Mouse (Mus musculus) liver, embryonic 12.5 days (tissue): ENCODE measurements around the gene Usp12. TPM values are rescaled to one million over a fixed set of nuclear protein-coding genes. Genes with fewer than 3 reads are reported as not detected.

Source experiments
- ATAC-seq: fragments of 200-750 bp; cut with Nextera tagmentation; 2 replicates; pipeline ENCODE4 v1.8.0; 2017; ENCODE audit warnings: moderate number of reproducible peaks, mild to moderate bottlenecking, moderate library complexity
- H3K27ac ChIP-seq: fragments of 300-500 bp; sonication (generic); 2 replicates; pipeline ENCODE4 v1.5.1; 2016; ENCODE audit warnings: mild to moderate bottlenecking
- H3K27me3 ChIP-seq: fragments of 300-500 bp; sonication (generic); replicated peaks from 2 replicates; pipeline ENCODE4 v1.6.1; 2016; ENCODE audit warnings: mild to moderate bottlenecking, moderate library complexity
- H3K36me3 ChIP-seq: fragments of 300-500 bp; sonication (generic); 2 replicates; pipeline ENCODE4 v1.6.1; 2016; ENCODE audit warnings: mild to moderate bottlenecking, moderate library complexity
- H3K4me1 ChIP-seq: fragments of 300-500 bp; sonication (generic); 2 replicates; pipeline ENCODE4 v1.6.1; 2016
- H3K4me2 ChIP-seq: fragments of 300-500 bp; sonication (generic); 2 replicates; pipeline ENCODE4 v1.6.1; 2016; ENCODE audit warnings: mild to moderate bottlenecking, moderate library complexity
- H3K4me3 ChIP-seq: fragments of 300-500 bp; sonication (generic); 2 replicates; pipeline ENCODE4 v1.5.1; 2016; ENCODE audit warnings: mild to moderate bottlenecking, moderate library complexity
- H3K9ac ChIP-seq: fragments of 300-500 bp; sonication (generic); 2 replicates; pipeline ENCODE4 v1.6.1; 2016; ENCODE audit warnings: mild to moderate bottlenecking, moderate library complexity
- H3K9me3 ChIP-seq: fragments of 300-500 bp; sonication (generic); replicated peaks from 2 replicates; pipeline ENCODE4 v1.6.1; 2016; ENCODE audit warnings: mild to moderate bottlenecking, moderate library complexity
- WGBS: fragments of 180-500 bp; shearing (Covaris S2); methylation state at CpG from one replicate; pipeline ENCODE4 v1.1.7; 2016; ENCODE audit not compliant: insufficient replicate concordance; 5-methylcytosine and 5-hydroxymethylcytosine counted together
- polyA plus RNA-seq: library from polyadenylated mRNA; unstranded; fragments of >200 nt; fragmentation: Nextera tagmentation; extraction: Ambion mirVana; gene quantifications from 2 replicates; pipeline ENCODE4 v1.2.1, GENCODE M21; 2016

Gene Usp12
- polyA plus RNA-seq, 1 experiment from 2014 or later = 13.9 TPM

GRCm38 (mm10) chr5:146794084-146794852 is 538 bp downstream of the Usp12 start:
- H3K4me2 ChIP-seq = peak overlapping the region; percentile 96
- H3K9me3 ChIP-seq = no peaks in the 10 kb centered on the region
- peak overlapping the region; percentile 93 for H3K27ac ChIP-seq
- under 1% methylated on average over 81 of the region's 83 CpGs for WGBS
- peak; percentile 56 for ATAC-seq
- H3K4me3 ChIP-seq = peak overlapping the region; percentile 90
- H3K4me1 ChIP-seq = peaks cover 79% of the 10 kb centered on the region
- no peaks in the 10 kb centered on the region; the same call in 1 of the 2 replicates for H3K27me3 ChIP-seq
- H3K9ac ChIP-seq = peak overlapping the region; percentile 95
- H3K36me3 ChIP-seq = no peaks in the 10 kb centered on the region

DNA sequence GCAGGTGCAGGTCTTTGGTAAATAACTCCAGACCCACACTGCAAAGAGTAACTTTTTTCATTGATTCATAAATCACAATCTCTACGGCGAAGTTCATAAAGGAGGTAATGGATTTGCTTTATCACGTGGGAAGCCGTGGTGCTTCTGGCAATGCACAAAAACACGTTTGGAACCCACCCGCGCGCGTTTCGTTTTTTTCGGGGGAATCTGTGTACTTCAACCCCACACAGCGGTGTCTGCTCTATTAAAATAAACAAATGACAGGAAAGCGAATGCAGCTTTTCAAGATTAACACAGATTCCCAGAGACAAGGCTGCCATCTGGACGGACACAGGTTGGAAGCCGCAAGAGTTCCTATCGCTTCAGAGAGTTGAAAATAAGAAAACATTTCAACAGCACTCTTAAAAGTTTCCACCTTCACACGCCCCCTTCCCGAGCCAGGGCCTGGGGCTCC is 1.1 kb downstream of the Usp12 start:
- peaks cover 81% of the 10 kb centered on the region for H3K4me1 ChIP-seq
- peak overlapping the region; percentile 93 for H3K27ac ChIP-seq
- peak overlapping the region; percentile 95 for H3K9ac ChIP-seq
- H3K9me3 ChIP-seq = no peaks in the 10 kb centered on the region
- H3K4me2 ChIP-seq = peak overlapping the region; percentile 96
- no peaks in the 10 kb centered on the region; the same call in 1 of the 2 replicates for H3K27me3 ChIP-seq
- H3K4me3 ChIP-seq = peak overlapping the region; percentile 90
- WGBS = 6% methylated on average over 18 of the region's 18 CpGs
- no peaks in the 10 kb centered on the region for H3K36me3 ChIP-seq
- ATAC-seq = no peak

DNA sequence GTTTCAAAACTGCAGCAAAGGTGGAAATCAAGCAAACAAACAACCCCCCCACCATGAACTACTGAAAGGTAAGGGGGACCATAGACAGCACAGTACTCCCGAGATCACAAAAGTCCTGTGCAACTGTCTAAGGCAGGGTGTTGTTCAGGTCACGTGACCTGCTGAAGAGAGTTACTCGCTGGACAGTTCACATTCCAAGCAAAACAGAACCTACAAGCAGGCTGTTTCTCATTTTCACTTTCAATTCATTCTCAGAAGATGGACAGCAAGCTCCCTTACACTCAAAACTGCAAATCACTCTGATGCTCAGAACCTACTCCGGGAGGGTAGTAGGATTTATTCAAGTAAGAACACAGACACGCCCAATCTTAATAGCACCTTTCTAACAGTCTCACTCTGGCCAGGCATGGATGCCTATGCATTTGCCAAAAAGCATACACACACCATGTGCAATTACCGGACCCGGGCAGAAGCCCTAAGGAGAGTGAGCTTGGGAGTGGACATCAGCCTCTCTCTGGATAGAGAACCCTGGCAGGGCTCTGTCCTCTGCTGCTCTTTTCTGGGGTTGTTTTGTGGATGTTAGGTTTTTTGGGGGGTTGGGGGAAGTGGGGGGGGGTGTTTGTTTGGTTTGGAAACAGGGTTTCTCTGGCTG is 2.5 kb downstream of the Usp12 start:
- H3K4me1 ChIP-seq = peaks cover 79% of the 10 kb centered on the region
- no peak overlapping the region for H3K4me3 ChIP-seq
- no peaks in the 10 kb centered on the region for H3K9me3 ChIP-seq
- ATAC-seq = no peak
- H3K27me3 ChIP-seq = no peaks in the 10 kb centered on the region
- WGBS = 69% methylated on average over 7 of the region's 7 CpGs
- H3K9ac ChIP-seq = no peak overlapping the region
- peak overlapping the region; percentile 96 for H3K4me2 ChIP-seq
- H3K27ac ChIP-seq = no peak overlapping the region
- H3K36me3 ChIP-seq = no peaks in the 10 kb centered on the region

- WGBS = 86% methylated on average over 8 of the region's 8 CpGs
- Histone ChIP-seq H3K9ac (no peak overlapping the region), H3K9me3 (no peaks in the 10 kb centered on the region), H3K27me3 (no peaks in the 10 kb centered on the region), H3K4me1 (peaks cover 81% of the 10 kb centered on the region), H3K27ac (no peak overlapping the region), H3K4me3 (no peak overlapping the region), H3K4me2 (no peak overlapping the region), H3K36me3 (no peaks in the 10 kb centered on the region)
- no peak for ATAC-seq
These were observed 3.9 kb downstream of the Usp12 start for GRCm38 (mm10) chr5:146790944-146791343.

DNA sequence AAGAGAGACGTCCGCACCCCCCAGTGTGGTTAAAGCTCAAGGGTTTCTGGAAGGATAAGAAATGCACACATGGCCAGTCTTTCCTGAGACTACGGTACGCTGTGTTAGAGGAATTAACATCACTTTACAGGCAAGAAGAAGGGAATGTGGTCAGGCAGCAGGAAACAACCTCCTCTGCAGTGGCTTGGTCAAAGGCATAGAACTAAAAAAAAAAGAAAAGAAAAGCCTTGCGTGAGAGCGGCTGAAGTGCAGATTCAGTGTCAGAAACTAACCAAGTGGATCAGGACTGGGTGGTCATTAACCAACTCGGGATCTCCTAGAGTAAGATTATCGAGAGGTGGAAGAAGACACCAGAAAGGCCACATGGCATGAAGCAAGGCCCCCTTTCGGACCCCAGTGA is 5.4 kb downstream of the Usp12 start:
- ATAC-seq = no peak
- no peaks in the 10 kb centered on the region for H3K9me3 ChIP-seq
- peaks cover 85% of the 10 kb centered on the region for H3K4me1 ChIP-seq
- H3K4me2 ChIP-seq = no peak overlapping the region
- WGBS = 54% methylated on average over 9 of the region's 9 CpGs
- H3K9ac ChIP-seq = no peak overlapping the region
- H3K27ac ChIP-seq = no peak overlapping the region
- H3K4me3 ChIP-seq = no peak overlapping the region
- H3K36me3 ChIP-seq = no peaks in the 10 kb centered on the region
- no peaks in the 10 kb centered on the region for H3K27me3 ChIP-seq

DNA sequence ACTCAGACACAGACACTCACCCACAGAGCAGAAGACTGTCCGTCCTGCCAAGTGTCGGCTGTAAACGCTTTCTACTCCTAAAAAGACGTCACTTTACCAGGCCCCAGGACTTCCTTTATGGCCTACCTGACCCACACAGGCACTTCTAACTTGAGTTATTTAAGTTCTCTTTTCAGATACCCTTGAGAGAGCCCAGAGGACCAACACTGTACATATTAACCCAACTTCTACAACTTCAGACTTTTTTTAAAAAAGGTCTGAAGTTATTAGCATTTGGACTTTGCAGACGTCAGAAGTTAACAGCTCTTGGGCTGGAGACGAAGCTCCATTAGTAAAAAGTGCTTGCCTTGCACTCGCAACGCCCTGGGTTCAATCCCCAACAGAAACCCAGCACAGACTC is 8.7 kb downstream of the Usp12 start:
- WGBS = 65% methylated on average over 8 of the region's 8 CpGs

DNA sequence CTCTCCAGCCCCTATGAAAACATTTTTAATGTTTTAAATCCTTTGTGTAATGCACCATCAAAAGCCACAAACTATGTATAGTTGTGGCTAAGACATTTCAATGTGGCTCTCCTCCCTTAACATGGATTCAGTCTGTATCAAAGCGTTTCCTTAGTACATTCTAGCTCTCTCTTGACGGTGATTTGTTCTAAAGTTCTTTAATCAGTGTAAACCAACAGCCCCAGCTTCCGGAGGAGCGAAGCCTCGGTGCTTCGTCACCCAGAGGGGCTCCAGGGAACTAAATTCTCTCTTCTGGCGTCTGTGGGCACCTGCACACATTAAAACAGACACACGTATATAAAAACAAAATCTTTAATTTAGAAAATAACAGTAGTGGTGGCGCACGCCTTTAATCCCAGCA is 10.9 kb downstream of the Usp12 start:
- WGBS = 82% methylated on average over 10 of the region's 10 CpGs

More for the DNA sequence above, 8.7 kb downstream of the Usp12 start:
- Histone ChIP-seq H3K27ac (no peak overlapping the region), H3K4me1 (peaks cover 81% of the 10 kb centered on the region), H3K36me3 (peaks cover 11% of the 10 kb centered on the region; the same call in 1 of the 2 replicates), H3K4me2 (no peak overlapping the region), H3K4me3 (no peak overlapping the region), H3K9ac (no peak overlapping the region), H3K9me3 (no peaks in the 10 kb centered on the region), H3K27me3 (no peaks in the 10 kb centered on the region)
- ATAC-seq = no peak

GRCm38 (mm10) chr5:146783300-146783699 is 11.5 kb downstream of the Usp12 start:
- peaks cover 79% of the 10 kb centered on the region for H3K4me1 ChIP-seq
- 84% methylated on average over 10 of the region's 10 CpGs for WGBS
- no peak for ATAC-seq

More for the DNA sequence above, 10.9 kb downstream of the Usp12 start:
- Histone ChIP-seq H3K4me2 (no peak overlapping the region), H3K36me3 (peaks cover 11% of the 10 kb centered on the region; the same call in 1 of the 2 replicates), H3K9me3 (no peaks in the 10 kb centered on the region), H3K4me1 (peaks cover 81% of the 10 kb centered on the region), H3K9ac (no peak overlapping the region), H3K4me3 (no peak overlapping the region), H3K27ac (no peak overlapping the region), H3K27me3 (no peaks in the 10 kb centered on the region)
- no peak for ATAC-seq

GRCm38 (mm10) chr5:146781663-146782062 is 13.1 kb downstream of the Usp12 start:
- no peak overlapping the region for H3K27ac ChIP-seq
- WGBS = 49% methylated on average over 9 of the region's 9 CpGs
- no peak overlapping the region for H3K4me3 ChIP-seq
- peaks cover 14% of the 10 kb centered on the region for H3K36me3 ChIP-seq
- ATAC-seq = no peak
- H3K27me3 ChIP-seq = no peaks in the 10 kb centered on the region
- no peak overlapping the region for H3K9ac ChIP-seq
- peaks cover 84% of the 10 kb centered on the region for H3K4me1 ChIP-seq
- H3K4me2 ChIP-seq = no peak overlapping the region
- no peaks in the 10 kb centered on the region for H3K9me3 ChIP-seq

More at GRCm38 (mm10) chr5:146783300-146783699, 11.5 kb downstream of the Usp12 start:
- Histone ChIP-seq H3K4me2 (no peak overlapping the region), H3K9me3 (no peaks in the 10 kb centered on the region), H3K27me3 (no peaks in the 10 kb centered on the region), H3K4me3 (no peak overlapping the region), H3K27ac (no peak overlapping the region), H3K9ac (no peak overlapping the region), H3K36me3 (peaks cover 11% of the 10 kb centered on the region; the same call in 1 of the 2 replicates)

DNA sequence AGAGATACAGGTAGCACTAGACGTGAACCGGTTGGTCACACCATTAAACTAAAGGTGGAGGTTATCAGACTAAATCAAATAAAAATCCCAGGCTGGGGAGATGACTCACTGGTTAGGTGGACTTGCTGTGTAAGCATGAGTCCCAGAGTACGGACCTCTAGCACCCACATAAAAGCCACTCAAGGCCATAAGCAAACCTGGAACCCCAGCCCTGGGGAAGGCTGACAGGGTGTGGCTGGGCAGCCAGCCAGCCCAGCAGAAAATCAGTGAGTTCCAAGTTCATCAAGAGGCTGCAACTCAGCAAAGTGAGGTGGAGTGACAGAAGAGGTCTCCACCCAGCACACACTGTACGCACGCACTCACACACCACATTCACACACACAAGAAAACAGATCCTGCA is 14.9 kb downstream of the Usp12 start:
- Histone ChIP-seq H3K27me3 (no peaks in the 10 kb centered on the region), H3K27ac (no peak overlapping the region), H3K9ac (no peak overlapping the region), H3K4me1 (peaks cover 79% of the 10 kb centered on the region), H3K4me2 (no peak overlapping the region), H3K36me3 (peaks cover 17% of the 10 kb centered on the region), H3K9me3 (no peaks in the 10 kb centered on the region), H3K4me3 (no peak overlapping the region)
- peak; percentile 36; the same call in 1 of the 2 replicates for ATAC-seq
- 61% methylated on average over 5 of the region's 5 CpGs for WGBS

- H3K27me3 ChIP-seq = no peaks in the 10 kb centered on the region
- ATAC-seq = no peak
- H3K36me3 ChIP-seq = peaks cover 14% of the 10 kb centered on the region; the same call in 1 of the 2 replicates
- H3K4me1 ChIP-seq = peaks cover 67% of the 10 kb centered on the region
- WGBS = 64% methylated on average over 13 of the region's 13 CpGs
- no peak overlapping the region for H3K27ac ChIP-seq
- no peak overlapping the region for H3K4me3 ChIP-seq
- H3K9me3 ChIP-seq = no peaks in the 10 kb centered on the region
- H3K9ac ChIP-seq = no peak overlapping the region
- H3K4me2 ChIP-seq = no peak overlapping the region
These were observed 17.7 kb downstream of the Usp12 start for GRCm38 (mm10) chr5:146776988-146777639.

DNA sequence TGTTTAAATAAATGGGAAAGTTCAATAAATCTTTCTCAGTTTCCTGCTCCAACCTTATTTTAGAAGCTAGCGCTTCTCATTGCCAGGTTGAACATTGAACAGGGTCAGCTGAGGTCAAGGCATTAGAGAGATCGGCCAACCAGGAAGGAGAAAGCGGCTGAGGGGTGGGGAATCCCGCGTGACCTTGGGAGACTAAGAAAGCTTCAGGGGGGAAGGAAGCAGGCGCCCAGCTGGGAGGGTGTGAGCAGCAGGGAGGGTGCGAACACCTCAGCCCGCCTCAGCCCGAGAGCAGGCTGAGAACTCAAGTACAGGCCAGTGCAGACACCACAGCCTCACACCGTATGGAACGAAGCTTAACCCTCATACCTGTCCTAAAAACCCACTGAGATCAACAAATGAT is 22.8 kb downstream of the Usp12 start:
- WGBS = 40% methylated on average over 11 of the region's 11 CpGs
- Histone ChIP-seq H3K9ac (no peak overlapping the region), H3K27me3 (no peaks in the 10 kb centered on the region), H3K27ac (no peak overlapping the region), H3K36me3 (peaks cover 32% of the 10 kb centered on the region; the same call in 1 of the 2 replicates), H3K4me1 (peaks cover 35% of the 10 kb centered on the region), H3K4me3 (no peak overlapping the region), H3K4me2 (no peak overlapping the region), H3K9me3 (no peaks in the 10 kb centered on the region)
- ATAC-seq = peak; percentile 61
